Mouse (Mus musculus): ENCODE measurements at regions not wholly inside any gene's neighbourhood (a gene's known extent, or its start where the extent isn't known, plus 50 kb on each side); places are given as distances from the start of the nearest gene placed in this dataset.

DNA sequence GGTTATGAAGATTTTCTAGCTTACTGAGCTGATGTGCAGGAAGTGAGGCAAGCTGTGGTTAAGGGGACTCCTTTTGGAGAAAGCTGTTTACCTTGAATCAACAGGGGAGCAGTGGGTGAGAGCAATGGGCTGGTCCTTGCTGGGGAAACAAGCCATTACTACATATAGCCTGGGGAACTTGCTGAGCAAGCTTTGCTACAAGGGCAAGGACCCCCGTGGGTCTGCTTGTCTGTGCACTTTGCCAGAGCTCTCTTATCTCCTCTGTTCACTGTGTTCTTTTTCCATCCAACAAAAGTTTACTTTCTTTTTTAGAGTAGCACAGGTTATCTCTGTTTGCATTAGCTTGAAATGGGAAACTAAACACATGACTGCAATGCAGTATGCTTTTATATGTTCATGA lies 519.3 kb upstream of the Dsel start:
- H3K4me3 ChIP-seq (ENCODE audit: low read depth, low read length), result no peak overlapping the region
- H3K27me3 ChIP-seq (ENCODE audit: insufficient read depth, low read length), result no peaks in the 10 kb centered on the region
- no peak overlapping the region for H3K9ac ChIP-seq (replicated peaks)
- no peak for ATAC-seq
- 37% methylated on average over 1 of the region's 1 CpGs for WGBS (ENCODE audit: insufficient replicate concordance)
- no peaks in the 10 kb centered on the region for H3K36me3 ChIP-seq (replicated peaks; ENCODE audit: insufficient read depth, low read length)
- no peak overlapping the region for H3K27ac ChIP-seq (ENCODE audit: low read depth)
- no peak overlapping the region for H3K4me2 ChIP-seq (ENCODE audit: low read depth, low read length)
- H3K4me1 ChIP-seq (ENCODE audit: insufficient read depth), result no peaks in the 10 kb centered on the region
- no peak for DNase-seq
- no peaks in the 10 kb centered on the region for H3K9me3 ChIP-seq (ENCODE audit: low read length)
- TF ChIP-seq CTCF (IDR thresholded peaks at IDR 0.05; ENCODE audit: low read depth) (no peak), EP300 (IDR thresholded peaks at IDR 0.05; ENCODE audit: low read depth) (no peak)

DNA sequence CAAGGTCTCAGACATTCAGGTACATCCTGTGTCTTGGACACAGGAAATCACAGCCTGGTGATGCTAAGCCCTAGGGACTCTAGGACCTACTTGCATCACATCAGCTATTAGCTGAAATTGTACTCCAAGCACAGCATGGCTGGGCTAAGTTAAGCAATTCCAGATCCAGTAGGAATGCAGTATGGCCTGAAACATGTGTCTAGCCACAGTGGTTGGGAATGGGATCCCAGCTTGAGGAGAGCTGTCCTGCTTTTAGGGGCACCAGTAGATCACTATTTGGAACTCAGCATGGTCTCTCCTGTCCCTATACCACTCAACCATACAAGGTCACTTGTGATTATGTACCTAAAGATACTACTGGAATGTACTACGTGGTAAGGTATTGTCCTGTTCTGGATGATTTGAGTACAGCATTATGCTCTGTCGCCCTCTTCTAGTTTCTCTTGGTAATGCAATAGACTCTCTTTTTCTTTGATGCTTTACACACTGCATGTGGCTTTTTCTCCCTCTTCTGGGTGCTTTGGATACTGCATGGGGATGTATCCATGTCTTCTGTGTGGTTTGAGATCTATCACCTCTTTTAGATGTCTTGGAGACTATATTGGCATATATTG lies 515.0 kb upstream of the Dsel start:
- ATAC-seq (no peak), DNase-seq (no peak)
- H3K27me3 ChIP-seq (ENCODE audit: insufficient read depth, low read length), result no peaks in the 10 kb centered on the region
- H3K27ac ChIP-seq (ENCODE audit: low read depth), result no peak overlapping the region
- H3K4me1 ChIP-seq (ENCODE audit: insufficient read depth), result no peaks in the 10 kb centered on the region
- no peak overlapping the region for H3K4me3 ChIP-seq (ENCODE audit: low read depth, low read length)
- H3K9ac ChIP-seq (replicated peaks), result no peak overlapping the region
- no peaks in the 10 kb centered on the region for H3K36me3 ChIP-seq (replicated peaks; ENCODE audit: insufficient read depth, low read length)
- no peaks in the 10 kb centered on the region for H3K9me3 ChIP-seq (ENCODE audit: low read length)
- TF ChIP-seq CTCF (IDR thresholded peaks at IDR 0.05; ENCODE audit: low read depth) (peak; percentile 43), EP300 (IDR thresholded peaks at IDR 0.05; ENCODE audit: low read depth) (no peak)
- 23% methylated on average over 2 of the region's 2 CpGs for WGBS (ENCODE audit: insufficient replicate concordance)
- no peak overlapping the region for H3K4me2 ChIP-seq (ENCODE audit: low read depth, low read length)

GRCm38 (mm10) chr1:112378660-112379059 lies 513.9 kb upstream of the Dsel start:
- WGBS (ENCODE audit: insufficient replicate concordance), result 5% methylated on average over 2 of the region's 2 CpGs

GRCm38 (mm10) chr1:112355816-112356215 lies 491.1 kb upstream of the Dsel start:
- no peak for TF ChIP-seq CTCF (IDR thresholded peaks at IDR 0.05; ENCODE audit: low read depth)
- no peak for TF ChIP-seq EP300 (IDR thresholded peaks at IDR 0.05; ENCODE audit: low read depth)
- H3K27me3 ChIP-seq (ENCODE audit: insufficient read depth, low read length), result no peaks in the 10 kb centered on the region
- DNase-seq (no peak), ATAC-seq (no peak)
- no peaks in the 10 kb centered on the region for H3K4me1 ChIP-seq (ENCODE audit: insufficient read depth)
- H3K27ac ChIP-seq (ENCODE audit: low read depth), result no peak overlapping the region
- no peak overlapping the region for H3K4me3 ChIP-seq (ENCODE audit: low read depth, low read length)
- no peaks in the 10 kb centered on the region for H3K36me3 ChIP-seq (replicated peaks; ENCODE audit: insufficient read depth, low read length)
- H3K9ac ChIP-seq (replicated peaks), result no peak overlapping the region
- no peak overlapping the region for H3K4me2 ChIP-seq (ENCODE audit: low read depth, low read length)
- no peaks in the 10 kb centered on the region for H3K9me3 ChIP-seq (ENCODE audit: low read length)
- WGBS (ENCODE audit: insufficient replicate concordance), result 76% methylated on average over 1 of the region's 1 CpGs

More at GRCm38 (mm10) chr1:112378660-112379059, 513.9 kb upstream of the Dsel start:
- DNase-seq (no peak), ATAC-seq (no peak)
- H3K27me3 ChIP-seq (ENCODE audit: insufficient read depth, low read length), result no peaks in the 10 kb centered on the region
- no peaks in the 10 kb centered on the region for H3K9me3 ChIP-seq (ENCODE audit: low read length)
- H3K4me1 ChIP-seq (ENCODE audit: insufficient read depth), result no peaks in the 10 kb centered on the region
- TF ChIP-seq EP300 (IDR thresholded peaks at IDR 0.05; ENCODE audit: low read depth) (no peak), CTCF (IDR thresholded peaks at IDR 0.05; ENCODE audit: low read depth) (peak; percentile 63)
- no peak overlapping the region for H3K9ac ChIP-seq (replicated peaks)
- H3K4me3 ChIP-seq (ENCODE audit: low read depth, low read length), result no peak overlapping the region
- H3K4me2 ChIP-seq (ENCODE audit: low read depth, low read length), result no peak overlapping the region
- H3K27ac ChIP-seq (ENCODE audit: low read depth), result no peak overlapping the region
- H3K36me3 ChIP-seq (replicated peaks; ENCODE audit: insufficient read depth, low read length), result no peaks in the 10 kb centered on the region

Data from liver, postnatal 0 days (tissue).